Mouse (Mus musculus): ENCODE data around the gene Prss34.
A peak's percentile ranks its signal among the peaks of the same experiment; 100 is the strongest.

Prss34 gene

GRCm38 (mm10) chr17:25320819-25321218, 22.6 kb downstream of the Prss34 start:
- DNase-seq = no peak

GRCm38 (mm10) chr17:25322930-25323329, 24.7 kb downstream of the Prss34 start:
- no peak for DNase-seq

GRCm38 (mm10) chr17:25332321-25332720, 34.1 kb downstream of the Prss34 start:
- peak; percentile 10 for DNase-seq

GRCm38 (mm10) chr17:25333943-25334342, 35.7 kb downstream of the Prss34 start:
- DNase-seq = peak; percentile 29

GRCm38 (mm10) chr17:25338218-25338617, 40.0 kb downstream of the Prss34 start:
- DNase-seq = no peak

- no peak for DNase-seq
Measured at GRCm38 (mm10) chr17:25340003-25340402, 41.8 kb downstream of the Prss34 start.

- DNase-seq = no peak
Measured at GRCm38 (mm10) chr17:25341490-25341889, 43.3 kb downstream of the Prss34 start.

GRCm38 (mm10) chr17:25345462-25345861, 47.3 kb downstream of the Prss34 start, which contains the start of gene Tpsab1:
Tpsab1 (minus strand) TSS chr17:25345562.
- DNase-seq = no peak

All from lung, postnatal 36 days (tissue).